Mouse (Mus musculus) common myeloid progenitor, adult 5-6 weeks (primary cell): Measurements from ENCODE around the gene Vwa3b. TPM values are rescaled to one million over a fixed set of nuclear protein-coding genes. Genes with fewer than 3 reads are reported as not detected.

Source experiments
- ATAC-seq: replicated peaks from 2 replicates; pipeline ENCODE4 v1.8.0; 2016; ENCODE audit warnings: low read depth, mild to moderate bottlenecking, moderate TSS enrichment, inconsistent platforms; ENCODE audit not compliant: poor library complexity, severe bottlenecking
- total RNA-seq: library from RNA; stranded (forward); fragments of 200-1000, 187-1606 nt; gene quantifications from 2 replicates; pipeline ENCODE4 v1.2.3, GENCODE M21; 2017

Vwa3b gene
- total RNA-seq, 1 experiment from 2014 or later: not detected

GRCm38 (mm10) chr1:37053691-37054090 lies 27.3 kb downstream of the Vwa3b start:
- ATAC-seq: no peak

GRCm38 (mm10) chr1:37056831-37057561 lies 30.6 kb downstream of the Vwa3b start:
- ATAC-seq: no peak

GRCm38 (mm10) chr1:37060856-37061255 lies 34.5 kb downstream of the Vwa3b start:
- ATAC-seq: no peak

GRCm38 (mm10) chr1:37063053-37063452 lies 36.7 kb downstream of the Vwa3b start:
- ATAC-seq: no peak

- no peak for ATAC-seq
These were observed 37.4 kb downstream of the Vwa3b start for GRCm38 (mm10) chr1:37063841-37064240.

- no peak for ATAC-seq
These were observed 39.4 kb downstream of the Vwa3b start for GRCm38 (mm10) chr1:37065658-37066412.

GRCm38 (mm10) chr1:37075759-37076158 lies 49.4 kb downstream of the Vwa3b start:
- ATAC-seq: no peak

- no peak for ATAC-seq
These were observed 50.9 kb downstream of the Vwa3b start for GRCm38 (mm10) chr1:37077266-37077665.

GRCm38 (mm10) chr1:37077955-37078549 lies 51.7 kb downstream of the Vwa3b start:
- ATAC-seq: no peak

GRCm38 (mm10) chr1:37080442-37080841 lies 54.0 kb downstream of the Vwa3b start:
- ATAC-seq: no peak

GRCm38 (mm10) chr1:37081376-37082214 lies 55.2 kb downstream of the Vwa3b start:
- no peak for ATAC-seq

- ATAC-seq: no peak
These were observed 55.7 kb downstream of the Vwa3b start for GRCm38 (mm10) chr1:37082215-37082464.

GRCm38 (mm10) chr1:37084075-37084474 lies 57.7 kb downstream of the Vwa3b start:
- no peak for ATAC-seq

- ATAC-seq: no peak
These were observed 58.8 kb downstream of the Vwa3b start for GRCm38 (mm10) chr1:37085171-37085570.

- ATAC-seq: no peak
These were observed 62.8 kb downstream of the Vwa3b start for GRCm38 (mm10) chr1:37089191-37089590.

- no peak for ATAC-seq
These were observed 71.1 kb downstream of the Vwa3b start for GRCm38 (mm10) chr1:37097382-37098093.

GRCm38 (mm10) chr1:37098094-37098555 lies 71.7 kb downstream of the Vwa3b start:
- no peak for ATAC-seq

GRCm38 (mm10) chr1:37100361-37100760 lies 74.0 kb downstream of the Vwa3b start:
- ATAC-seq: no peak

GRCm38 (mm10) chr1:37101016-37101415 lies 74.6 kb downstream of the Vwa3b start:
- no peak for ATAC-seq

GRCm38 (mm10) chr1:37101717-37102116 lies 75.3 kb downstream of the Vwa3b start:
- ATAC-seq: no peak
